Mouse (Mus musculus) right cerebral cortex, adult 2 months (tissue): ENCODE results near the gene Smtnl2.
"Not testable (repeated sequence)": the region's sequence is repeated elsewhere in the genome, so short reads cannot be mapped to it uniquely, and the experiment has no call there.

Source experiments
- DNase-seq, 2 experiments: peaks; one replicate each; pipeline ENCODE4 v3.0.0; 2021 to 2022; ENCODE audit warnings: low spot score in 2 of 2

The Smtnl2 gene

GRCm38 (mm10) chr11:72411093-72411921 lies at the start of gene Smtnl2:
Smtnl2 (minus strand) TSS chr11:72411713.
- DNase-seq, result peak; percentile 43 to 44

DNA sequence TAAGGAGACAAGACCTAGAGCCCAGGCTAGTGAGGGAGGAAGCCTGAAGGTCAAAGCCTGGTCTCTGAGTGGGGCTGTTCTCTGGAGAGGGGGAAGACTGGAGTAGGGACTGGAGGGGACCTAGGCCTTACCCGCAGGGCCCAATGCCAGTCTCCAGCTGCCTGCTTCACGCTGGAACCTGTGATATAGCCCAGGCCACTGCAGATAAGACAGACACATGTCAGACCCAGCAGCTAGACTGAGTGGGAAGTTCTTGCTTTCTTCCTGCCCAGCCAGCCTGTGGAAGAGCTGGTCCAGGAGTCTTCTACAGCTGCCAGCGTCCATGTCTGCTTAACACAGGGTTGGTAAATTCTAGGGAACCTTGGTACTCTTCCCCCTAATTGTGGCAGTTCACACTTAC lies 47.0 kb upstream of the Smtnl2 start:
- no peak for DNase-seq

- no peak for DNase-seq
Measured at GRCm38 (mm10) chr11:72457995-72458496, 46.5 kb upstream of the Smtnl2 start.

DNA sequence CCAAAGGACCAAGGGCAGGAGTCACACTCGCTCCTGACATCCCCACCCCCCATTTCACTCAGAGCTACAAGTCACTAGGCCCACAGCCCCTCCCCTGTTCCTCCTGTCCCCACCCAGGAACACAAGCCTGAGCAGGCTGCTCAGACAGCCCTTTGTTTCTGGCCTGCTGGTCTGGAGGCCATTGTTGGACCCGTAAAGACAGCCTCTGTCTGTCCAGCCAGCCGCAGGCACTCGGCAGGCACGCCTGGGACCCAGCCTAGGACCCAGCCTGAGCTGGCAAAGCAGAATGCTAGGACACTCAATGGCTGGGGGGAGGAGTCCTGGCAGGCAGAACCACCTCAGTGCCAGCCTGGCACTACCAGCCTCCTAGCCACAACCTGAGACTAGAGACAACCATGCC lies 44.2 kb upstream of the Smtnl2 start:
- peak in 1 of 2 experiments; percentile 43 for DNase-seq

DNA sequence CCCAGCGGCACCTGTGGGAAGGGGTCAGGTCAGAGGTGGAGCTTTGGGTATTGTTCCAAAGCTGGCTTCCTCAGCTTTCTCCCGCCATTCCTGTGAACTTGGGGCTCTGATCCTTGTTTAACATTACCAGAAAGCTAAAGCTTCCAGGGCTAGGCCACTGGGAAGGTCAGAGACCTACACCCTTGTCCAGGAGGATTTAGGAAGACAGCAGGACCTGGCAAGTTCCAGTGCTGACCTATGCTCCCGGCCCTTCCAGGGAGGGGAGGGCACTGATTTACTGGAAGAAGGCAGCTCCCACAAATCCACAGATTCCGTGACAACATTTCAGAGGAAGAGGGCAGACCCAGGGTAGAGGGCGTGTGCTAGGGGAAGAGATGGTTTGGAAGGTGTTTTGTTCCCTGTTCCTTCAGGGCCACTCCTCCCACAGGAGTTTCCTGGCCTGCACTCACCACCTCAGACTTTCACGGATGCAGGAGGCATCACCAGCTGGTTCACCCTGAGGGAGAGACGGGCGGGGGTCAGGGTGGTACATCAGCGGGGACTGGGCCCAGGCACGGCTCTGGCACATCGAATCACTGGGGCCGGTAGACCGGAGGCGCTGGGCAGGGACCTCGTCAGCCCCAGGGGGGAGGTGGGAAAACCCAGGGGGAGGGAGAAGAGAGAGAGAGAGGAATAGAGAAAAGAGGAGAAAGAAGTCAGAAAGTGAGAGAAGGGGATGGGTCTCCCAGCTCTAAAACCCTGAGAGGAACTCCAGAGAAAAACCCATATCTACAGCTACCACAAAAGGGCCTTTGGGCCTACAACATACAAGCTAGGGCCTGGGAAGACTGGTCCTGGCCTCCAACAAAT lies 41.8 kb upstream of the Smtnl2 start:
- no peak for DNase-seq

DNA sequence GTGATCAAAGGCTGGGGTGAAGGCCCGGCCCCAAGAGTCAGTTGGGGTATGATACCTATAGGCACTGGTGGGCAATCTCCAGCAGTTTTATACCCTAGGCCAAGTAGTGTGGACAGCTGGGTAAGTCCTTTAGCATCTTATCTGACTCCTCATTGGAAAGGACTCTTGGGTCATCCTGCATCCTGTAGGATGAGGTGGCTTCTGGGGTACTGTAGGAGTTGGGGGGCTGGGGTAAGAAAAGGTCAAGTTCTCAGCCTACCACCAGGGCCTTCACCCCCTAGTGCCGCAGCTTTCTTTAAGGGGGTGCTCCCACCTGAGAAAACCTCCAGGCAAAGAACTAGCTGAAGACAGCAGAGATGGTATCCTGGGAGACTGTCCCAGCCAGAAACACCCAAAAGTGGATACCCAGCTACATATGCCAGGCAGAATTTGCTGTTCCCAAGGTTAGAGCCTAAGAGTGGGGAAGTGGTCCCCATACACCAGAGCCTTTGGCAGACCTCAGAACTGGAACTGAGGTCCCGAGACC lies 40.7 kb upstream of the Smtnl2 start:
- DNase-seq, result no peak

- DNase-seq, result no peak
Measured at GRCm38 (mm10) chr11:72447475-72447874, 36.0 kb upstream of the Smtnl2 start.

DNA sequence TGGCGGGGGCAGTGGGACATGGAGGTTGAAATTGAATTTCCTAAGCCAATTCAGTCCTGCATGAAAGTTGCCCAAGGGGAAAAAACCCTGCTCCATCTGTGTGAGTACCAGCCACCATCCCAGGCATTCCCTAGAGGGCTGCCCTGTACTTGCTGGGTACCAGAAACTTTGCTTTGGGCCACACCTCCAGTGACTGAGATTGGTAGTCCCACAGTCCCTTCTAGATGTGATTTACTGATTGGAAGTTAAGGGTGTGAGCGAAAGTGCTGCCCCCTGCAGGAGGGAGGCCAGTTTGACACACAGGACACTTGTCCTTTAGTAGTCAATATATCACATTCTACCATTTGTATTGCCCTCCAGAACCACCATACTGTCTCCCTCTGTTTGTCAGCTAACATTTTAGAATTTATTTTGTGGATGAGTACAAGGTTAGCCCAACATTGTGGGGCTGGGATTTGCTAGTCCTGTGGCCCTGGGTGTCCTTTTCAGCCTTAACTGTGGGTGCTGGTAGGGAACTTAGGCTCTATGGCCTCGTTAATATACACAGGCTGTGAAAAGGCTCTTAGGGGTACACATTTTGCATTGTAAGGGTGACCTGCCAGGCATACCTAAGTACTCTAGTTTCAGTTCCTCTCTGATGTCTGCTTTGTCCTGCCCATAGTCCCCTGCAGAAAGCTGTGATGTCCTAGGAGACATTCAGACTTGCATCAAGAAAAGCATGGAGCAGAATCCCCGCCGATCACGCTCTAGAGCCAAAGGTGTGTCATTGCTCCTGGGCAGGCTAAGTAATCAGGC lies 35.0 kb upstream of the Smtnl2 start:
- no peak for DNase-seq

DNA sequence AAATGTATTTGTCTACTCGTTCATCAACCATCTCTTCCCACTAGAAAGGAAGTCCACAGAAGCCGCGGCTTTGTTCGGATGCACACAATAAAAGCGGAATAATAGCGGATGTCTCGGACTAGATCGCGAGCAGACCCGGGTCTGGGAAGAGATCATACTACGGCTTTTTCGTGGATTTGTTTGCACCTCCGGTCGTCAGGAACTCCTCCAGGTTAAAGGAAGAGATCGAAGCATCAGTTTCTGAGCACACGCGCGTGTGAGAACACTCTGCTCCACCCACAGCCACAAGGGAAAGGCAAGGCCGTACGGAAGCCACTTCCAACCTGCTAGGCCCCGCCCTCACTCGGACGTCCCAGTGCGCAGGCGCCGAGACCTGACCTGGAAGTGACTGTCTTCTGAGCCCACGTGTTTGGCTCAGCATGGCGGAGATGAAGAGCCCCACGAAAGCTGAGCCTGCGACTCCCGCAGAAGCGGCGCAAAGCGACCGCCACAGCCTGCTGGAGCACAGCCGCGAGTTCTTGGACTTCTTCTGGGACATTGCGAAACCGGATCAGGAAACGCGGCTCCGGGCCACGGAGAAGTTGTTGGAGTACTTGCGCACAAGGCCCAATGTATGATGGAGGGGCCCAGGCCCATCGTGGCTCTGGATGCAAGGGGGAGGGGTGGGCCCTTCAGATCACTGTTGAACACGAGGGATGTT lies 29.6 kb upstream of the Smtnl2 start, which contains the start of gene Mybbp1a:
TSS of gene Mybbp1a (plus strand) at position 391 of the 700 bp plus-strand sequence.
- peak; percentile 98 to 99 for DNase-seq

- DNase-seq, result not testable (repeated sequence)
Measured at GRCm38 (mm10) chr11:72440597-72440964, 29.1 kb upstream of the Smtnl2 start.

- DNase-seq, result no peak
Measured at GRCm38 (mm10) chr11:72438411-72438810, 26.9 kb upstream of the Smtnl2 start.

DNA sequence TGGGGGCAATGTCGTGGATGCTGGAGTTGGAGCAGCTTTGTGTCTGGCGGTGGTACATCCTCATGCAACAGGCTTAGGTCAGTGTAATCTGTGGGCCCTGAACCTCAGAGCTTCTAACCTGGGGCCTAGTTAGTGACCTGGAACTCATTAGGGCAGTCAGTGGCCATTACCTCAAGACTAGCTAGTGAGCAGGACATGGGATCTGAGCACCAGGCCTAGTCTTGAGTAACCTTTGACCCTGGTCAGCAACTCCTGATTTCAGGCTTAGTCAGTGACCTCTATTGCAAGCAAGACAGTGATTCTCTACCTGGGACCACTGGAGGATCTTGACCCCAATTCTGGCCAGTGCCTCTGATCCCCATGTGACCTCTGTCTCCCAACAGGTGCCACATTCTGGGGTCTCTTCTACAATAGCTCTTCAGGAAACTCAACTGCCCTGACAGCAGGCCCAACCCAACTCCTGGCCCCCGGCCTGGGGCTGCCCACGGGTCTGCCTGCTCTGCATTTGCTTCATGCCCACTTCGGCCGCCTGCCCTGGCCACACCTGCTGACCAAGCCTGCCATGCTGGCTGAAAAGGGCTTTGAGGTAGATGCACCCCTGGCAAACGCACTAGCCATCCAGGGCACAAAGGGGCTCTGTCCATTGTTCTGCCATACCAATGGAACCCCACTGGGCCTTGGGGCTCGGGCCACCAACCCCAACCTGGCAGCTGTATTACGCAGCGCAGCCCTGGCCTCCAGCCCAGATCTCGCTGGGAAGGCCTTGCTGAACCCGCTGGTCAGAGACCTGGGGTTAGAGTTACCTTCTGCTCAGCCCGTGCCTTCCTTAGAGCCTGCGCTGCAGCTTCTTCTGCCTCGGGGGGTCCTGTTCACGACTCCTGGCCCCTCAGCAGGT lies 25.5 kb upstream of the Smtnl2 start:
- DNase-seq, result peak in 1 of 2 experiments; percentile 14

DNA sequence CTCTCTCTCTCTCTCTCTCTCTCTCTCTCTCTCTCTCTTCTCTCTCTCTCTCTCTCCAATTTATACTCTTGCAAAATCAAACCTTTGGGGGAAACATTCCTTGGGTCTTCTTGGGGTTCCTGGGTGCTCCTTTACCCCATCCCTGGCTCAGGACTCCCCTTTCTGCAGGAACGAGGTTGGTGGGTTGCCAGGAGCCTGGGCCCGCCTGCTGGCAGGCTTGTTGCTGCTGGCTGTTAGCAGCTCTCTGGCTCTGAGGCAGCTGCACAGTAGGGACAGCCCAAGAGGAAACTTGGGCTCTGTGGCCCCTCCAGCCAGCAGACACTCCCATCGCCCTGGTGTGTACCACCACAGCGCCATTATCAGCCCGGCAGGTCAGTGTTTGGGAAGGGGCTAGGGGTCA lies 24.8 kb upstream of the Smtnl2 start:
- peak in 1 of 2 experiments; percentile 21 for DNase-seq

DNA sequence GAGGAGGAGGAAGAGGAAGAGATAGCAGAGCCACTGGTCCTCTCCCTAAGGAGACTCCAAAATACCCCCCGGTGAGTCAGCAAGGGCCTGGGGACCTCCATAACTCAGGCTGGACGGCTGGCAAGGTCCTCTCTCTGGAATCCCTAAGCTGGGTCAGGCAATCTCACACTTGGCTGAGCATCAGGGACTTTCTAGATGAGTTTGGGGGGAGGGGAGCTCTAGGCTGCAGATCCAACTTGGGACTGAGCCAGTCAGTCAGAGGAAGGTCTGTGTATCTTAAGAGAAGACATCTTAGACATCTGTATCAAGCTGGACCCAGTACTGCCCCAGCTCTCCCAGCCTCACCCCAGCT lies 24.2 kb upstream of the Smtnl2 start:
- no peak for DNase-seq

- DNase-seq, result no peak
Measured at GRCm38 (mm10) chr11:72434963-72435693, 23.6 kb upstream of the Smtnl2 start, which contains the start of gene Ggt6. Ggt6 (plus strand) TSS chr11:72435526.

- not testable (repeated sequence) for DNase-seq
Measured at GRCm38 (mm10) chr11:72430311-72431068, 19.0 kb upstream of the Smtnl2 start.

- DNase-seq, result peak; percentile 84 to 88
Measured at GRCm38 (mm10) chr11:72429288-72429690, 17.8 kb upstream of the Smtnl2 start.

DNA sequence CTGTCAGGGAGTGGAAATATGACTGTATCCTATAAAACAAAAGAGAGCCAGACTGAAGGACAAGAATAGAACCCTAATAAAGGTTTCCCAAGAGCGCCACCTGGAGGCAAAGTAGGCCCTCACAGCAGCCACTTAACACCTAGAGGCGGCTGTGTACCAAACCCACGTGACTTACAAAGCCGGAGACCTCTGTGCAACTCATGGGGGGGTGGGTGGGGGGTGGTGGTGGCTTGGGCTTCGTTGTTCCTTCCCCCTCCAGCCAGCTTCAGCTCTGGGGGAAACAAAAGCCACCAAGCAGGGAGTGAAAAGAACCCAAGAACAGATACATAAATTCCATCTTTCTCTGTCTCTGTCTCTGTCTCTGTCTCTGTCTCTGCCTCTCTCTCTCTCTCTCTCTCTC lies 17.2 kb upstream of the Smtnl2 start:
- DNase-seq, result peak; percentile 75 to 77
